Mouse (Mus musculus) effector memory CD4-positive, alpha-beta T cell, adult 7 months (primary cell): ENCODE results near the gene Cic. TPM values are rescaled to one million over a fixed set of nuclear protein-coding genes. Genes with fewer than 3 reads are reported as not detected.

Experiments used
- polyA plus RNA-seq: library from polyadenylated mRNA; unstranded; fragments of 100-300 nt; shearing (Covaris generic); gene quantifications from one replicate; pipeline ENCODE4 v1.2.1, GENCODE M21; 2017

Gene Cic
- polyA plus RNA-seq, result 32.6 TPM

DNA sequence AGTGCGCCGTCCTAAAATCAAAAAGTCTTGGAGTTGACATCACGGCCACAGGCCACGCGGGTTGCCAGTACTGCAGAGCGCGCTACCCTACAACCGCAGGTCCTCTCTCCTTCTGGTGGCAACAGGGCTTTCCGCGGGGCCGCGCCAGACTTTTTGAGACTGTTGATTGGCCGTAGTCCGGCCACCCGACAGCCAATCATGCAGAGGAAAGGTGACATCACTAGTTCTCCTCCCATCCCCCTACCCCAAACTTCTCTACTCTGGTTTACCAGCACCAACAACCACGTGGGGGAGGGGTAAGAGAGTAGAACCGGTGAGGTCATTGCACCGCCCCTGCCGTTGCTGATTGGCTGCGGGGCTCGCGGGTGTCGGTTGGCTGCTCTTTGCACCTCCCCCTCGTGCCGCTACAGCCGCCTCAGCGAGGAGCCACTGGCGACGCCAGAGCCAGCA lies at the start of gene Cic:
Cic (plus strand) TSS at position 404 of the 450 bp plus-strand sequence.

DNA sequence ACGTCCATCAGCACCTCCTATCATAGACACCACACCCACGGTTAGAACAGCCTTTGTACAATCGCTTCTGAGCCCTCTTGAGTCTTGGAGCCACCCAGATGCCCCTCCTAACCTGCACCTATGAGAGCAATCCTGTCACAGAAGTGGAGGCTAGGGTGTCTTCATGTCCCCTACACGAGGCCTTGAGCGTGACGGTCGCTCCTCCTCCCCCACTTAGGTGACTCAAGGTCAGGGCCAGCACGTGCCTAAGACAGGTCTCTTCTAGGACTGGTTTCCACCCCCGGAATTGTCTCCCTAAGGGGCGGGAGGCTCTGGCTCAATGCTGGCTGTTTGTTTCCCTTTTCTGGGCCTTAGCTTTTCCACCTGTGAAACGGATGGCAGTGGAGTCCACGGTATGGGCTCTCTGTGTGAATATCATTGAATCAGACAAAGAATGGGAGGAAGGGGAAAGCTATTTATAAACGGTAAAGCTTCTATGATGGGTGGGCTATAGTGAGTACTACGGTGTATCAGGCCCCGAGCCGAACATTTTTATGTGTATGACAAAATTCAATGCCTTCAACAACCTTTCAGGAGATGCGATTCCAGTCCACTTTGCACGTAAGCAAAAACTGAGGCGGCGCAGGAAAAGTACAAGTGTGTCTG lies 46.9 kb upstream of the Cic start, which contains the start of gene Dedd2:
Dedd2 (minus strand) TSS at position 159 of the 645 bp plus-strand sequence.

DNA sequence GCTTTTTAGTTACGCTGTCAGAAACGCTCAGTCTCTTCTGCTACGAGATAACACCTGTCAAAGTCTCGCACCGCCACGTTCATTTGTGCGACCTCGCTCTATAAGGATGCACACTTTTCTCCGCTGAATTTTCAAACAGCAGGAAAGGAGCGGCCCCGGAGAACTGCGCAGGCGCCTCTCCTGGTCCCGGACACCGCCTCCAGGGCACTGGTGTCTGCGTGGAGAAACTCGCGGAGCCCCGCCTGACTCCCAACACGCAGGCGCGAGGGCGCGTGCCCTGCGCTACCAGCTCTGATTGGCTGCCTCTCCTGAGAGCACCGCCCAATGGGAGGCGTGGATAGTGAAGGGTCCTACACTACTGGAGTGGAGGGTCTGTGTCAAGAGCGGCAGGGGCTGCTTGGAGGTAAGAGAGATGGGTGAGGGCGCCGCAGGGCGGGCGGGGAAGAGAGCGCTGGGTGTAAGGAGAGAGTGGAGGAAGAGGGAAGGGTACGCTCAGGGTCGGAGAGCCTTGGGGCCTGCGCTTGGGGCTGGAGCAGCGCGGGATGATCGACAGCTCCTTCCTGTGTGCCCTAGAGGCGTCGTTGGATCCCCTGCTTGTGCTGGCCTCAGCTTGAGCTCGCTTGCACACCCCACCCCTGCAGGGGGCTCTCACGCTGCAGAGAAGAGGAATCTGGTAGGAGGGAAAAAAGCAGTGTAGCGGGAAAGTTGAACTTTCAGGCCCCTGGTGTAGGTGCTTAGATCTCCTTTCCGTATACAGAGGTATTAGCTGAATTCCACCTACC lies 46.2 kb upstream of the Cic start, which contains the start of gene Zfp526:
Zfp526 (plus strand) TSS at position 324 of the 782 bp plus-strand sequence.

DNA sequence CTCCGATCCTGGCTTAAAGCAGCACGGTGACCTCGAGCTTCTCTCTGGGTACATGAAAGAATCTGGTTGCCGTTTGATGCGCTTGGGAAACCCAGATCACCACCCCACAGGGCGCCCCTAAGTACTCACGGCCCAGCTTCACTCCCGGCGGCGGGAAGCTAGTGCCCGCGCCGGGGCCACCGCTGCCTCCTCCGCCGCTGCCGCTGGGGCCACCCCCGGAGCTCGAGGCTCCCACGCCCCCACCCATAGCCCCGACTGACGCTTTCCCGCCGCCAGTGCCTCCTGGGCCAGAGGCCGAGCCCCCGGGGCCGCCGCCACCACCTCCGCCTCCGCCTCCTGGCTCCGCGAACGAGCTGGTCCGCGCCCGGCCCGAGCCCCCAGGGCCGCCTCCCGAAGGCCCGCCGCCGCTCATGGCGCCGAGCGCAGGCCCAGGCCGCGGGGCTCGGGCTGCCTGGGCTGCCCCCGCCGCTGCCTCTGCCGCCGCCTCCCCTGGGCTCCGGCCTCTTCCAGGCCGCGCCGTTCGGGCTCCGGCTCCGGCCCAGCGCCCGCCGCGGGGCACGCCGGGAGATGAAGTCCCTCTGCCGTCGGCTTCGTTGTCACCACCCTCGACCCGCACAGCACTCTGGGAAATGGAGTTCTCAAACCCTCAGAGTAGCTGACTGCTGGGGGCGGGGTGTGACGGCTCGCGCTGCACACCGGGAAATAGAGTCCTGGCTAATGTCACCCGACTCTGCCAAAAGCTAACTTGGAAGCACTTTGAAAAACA lies 30.1 kb upstream of the Cic start, which contains the start of gene Gsk3a:
Gsk3a (minus strand) TSS at position 603 of the 766 bp plus-strand sequence.

GRCm38 (mm10) chr7:25250141-25250972 lies 17.1 kb upstream of the Cic start, which contains the start of gene Erf:
Erf (minus strand) TSS chr7:25250761.

DNA sequence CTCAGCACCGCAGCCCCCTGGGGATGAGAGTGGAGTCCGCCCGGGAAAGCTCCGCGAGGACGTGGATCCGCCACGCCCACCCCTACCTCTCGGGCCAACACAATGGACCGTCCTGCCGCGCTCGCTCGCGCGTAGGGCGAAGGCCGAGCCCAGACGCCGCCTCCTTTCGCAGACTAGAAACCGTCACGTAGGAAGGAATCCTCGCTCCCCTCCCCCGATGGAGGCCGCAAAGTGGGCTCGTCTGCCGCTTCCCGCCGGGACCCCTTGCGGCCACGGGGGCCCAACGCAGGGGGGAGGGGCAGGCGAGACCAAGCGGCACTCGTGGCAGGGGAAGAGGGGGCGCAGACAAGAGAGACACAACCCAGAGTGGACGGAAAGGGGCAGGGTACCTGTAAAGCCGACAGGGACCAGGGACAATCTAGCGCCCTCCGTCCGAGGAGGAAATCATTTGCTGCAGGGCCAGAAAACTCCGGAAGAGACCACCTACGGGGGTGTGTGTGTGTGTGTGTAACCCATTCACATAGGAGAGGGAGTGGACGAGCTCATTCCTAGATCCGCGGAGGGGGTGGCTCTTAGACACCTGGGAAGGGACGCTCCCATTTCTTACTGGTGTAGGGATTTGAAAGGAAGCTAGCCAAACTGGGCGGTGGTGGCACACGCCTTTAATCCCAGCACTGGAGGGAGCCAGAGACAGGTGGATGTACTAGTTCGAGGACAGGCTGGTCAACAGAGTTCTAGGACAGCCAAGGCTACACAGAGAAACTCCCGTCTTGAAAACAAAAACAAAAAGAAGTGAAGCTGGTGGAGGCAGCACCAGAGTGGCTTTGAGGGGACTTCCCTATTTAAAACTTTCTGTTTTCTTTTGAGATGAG lies 30.2 kb downstream of the Cic start, which contains the start of gene Pafah1b3:
Pafah1b3 (minus strand) TSS at position 533 of the 872 bp plus-strand sequence.

DNA sequence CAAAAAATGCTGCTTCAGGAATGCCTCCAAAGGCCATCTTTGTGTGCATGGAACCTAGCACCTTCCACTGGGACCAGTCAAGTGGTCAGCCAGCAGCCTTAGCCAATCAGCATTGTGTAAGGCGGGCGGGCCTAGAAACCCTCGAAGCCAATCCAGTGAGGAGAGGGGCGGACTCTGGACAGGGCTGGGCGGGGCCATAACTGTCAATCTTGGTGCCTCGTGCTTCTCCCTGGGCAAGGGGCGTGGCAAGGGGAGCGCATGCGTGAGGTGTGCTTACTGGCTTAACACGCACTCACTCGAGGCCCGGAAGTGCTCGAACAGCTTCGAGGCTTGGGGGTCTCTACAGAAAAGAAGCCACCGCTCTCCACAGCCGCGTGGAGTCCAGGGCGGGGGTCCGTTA lies 33.6 kb downstream of the Cic start, which contains the start of gene Prr19:
Prr19 (plus strand) TSS at position 349 of the 400 bp plus-strand sequence.

GRCm38 (mm10) chr7:25305956-25306613 lies 38.6 kb downstream of the Cic start, which contains the start of gene Tmem145:
Tmem145 (plus strand) TSS chr7:25306106.

DNA sequence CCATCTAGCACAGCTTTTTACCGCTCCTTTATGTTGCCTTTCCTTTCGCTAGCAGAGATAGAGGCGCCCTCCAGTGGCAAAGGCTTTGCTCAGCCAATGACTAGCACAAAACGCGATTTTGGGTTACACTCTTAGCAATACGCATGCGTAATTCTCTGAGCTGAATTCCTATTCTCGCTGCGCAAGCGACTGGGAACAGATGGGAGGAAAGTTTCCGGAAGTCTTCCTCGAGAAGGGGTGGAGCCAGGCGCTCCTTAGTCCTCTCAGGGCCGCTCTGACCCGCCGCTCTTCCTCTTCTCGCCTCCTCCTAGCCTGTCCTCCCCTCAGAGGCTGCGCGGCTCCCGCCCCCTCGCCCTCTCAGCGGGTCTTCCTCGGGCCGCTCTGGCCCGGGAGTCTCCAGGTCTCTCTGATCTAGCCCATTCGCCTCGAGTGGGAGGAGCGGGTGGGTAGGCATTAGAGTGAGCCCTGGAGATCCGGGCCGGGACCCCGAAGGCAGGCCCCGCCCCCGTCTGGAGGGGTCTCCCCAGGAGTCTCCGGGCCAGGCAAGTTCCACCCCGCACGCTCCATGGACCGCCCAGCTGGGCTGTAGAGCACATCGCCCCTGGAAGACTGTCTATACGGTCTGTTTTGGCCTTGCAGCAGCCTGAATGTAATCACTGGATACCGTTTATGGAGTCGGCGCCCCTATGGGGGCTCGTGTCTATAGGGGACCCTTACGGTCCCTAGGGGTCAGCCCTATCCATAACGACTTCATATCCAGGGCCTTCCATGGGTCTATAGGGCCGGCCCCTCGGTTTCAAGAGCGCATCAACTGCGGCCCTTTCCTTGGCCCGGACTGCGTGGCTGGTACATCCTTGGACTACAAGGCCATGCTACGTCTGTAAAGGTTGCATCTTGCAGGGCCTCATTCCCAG lies 49.3 kb downstream of the Cic start, which contains the start of gene Megf8:
Megf8 (plus strand) TSS at position 633 of the 914 bp plus-strand sequence.

Other genes with a start within 250 kb of the Cic start
- 1.6 TPM for gene Grik5, start 195.4 kb upstream of the Cic start, polyA plus RNA-seq
- gene Zfp574, start 195.1 kb upstream of the Cic start, polyA plus RNA-seq, result 35.2 TPM
- 51.5 TPM for gene Pou2f2, start 88.0 kb upstream of the Cic start, polyA plus RNA-seq
- 119 TPM for gene Dedd2, start 47.1 kb upstream of the Cic start, polyA plus RNA-seq
- gene Zfp526, start 46.3 kb upstream of the Cic start, polyA plus RNA-seq, result 0.99 TPM
- gene Gsk3a, start 29.9 kb upstream of the Cic start, polyA plus RNA-seq, result 78.5 TPM
- 4.8 TPM for gene Erf, start 16.9 kb upstream of the Cic start, polyA plus RNA-seq
- gene Pafah1b3, start 30.3 kb downstream of the Cic start, polyA plus RNA-seq, result 15.7 TPM
- gene Prr19, start 33.7 kb downstream of the Cic start, polyA plus RNA-seq, result not detected
- not detected for gene Tmem145, start 38.4 kb downstream of the Cic start, polyA plus RNA-seq
- 0.20 TPM for gene Megf8, start 49.5 kb downstream of the Cic start, polyA plus RNA-seq
- not detected for gene Cnfn, start 102.0 kb downstream of the Cic start, polyA plus RNA-seq
- 4.2 TPM for gene Lipe, start 131.0 kb downstream of the Cic start, polyA plus RNA-seq
- gene Cxcl17, start 145.2 kb downstream of the Cic start, polyA plus RNA-seq, result not detected
- 0.18 TPM for gene Ceacam1, start 209.9 kb downstream of the Cic start, polyA plus RNA-seq